Mouse (Mus musculus) liver, embryonic 13.5 days (tissue): ENCODE results near the gene Klf9. TPM values are rescaled to one million over a fixed set of nuclear protein-coding genes. Genes with fewer than 3 reads are reported as not detected.

Experiments
- ATAC-seq: fragments of 200-750 bp; cut with Nextera tagmentation; 2 replicates; pipeline ENCODE4 v1.8.0; 2017; ENCODE audit warnings: low read depth, mild to moderate bottlenecking, moderate number of reproducible peaks, moderate library complexity
- DNase-seq: peaks from one replicate; pipeline ENCODE4 v3.0.0; 2022
- H3K27ac ChIP-seq: fragments of 300-500 bp; sonication (generic); 2 replicates; pipeline ENCODE4 v1.5.1; 2015; ENCODE audit warnings: moderate library complexity, mild to moderate bottlenecking, inconsistent platforms
- H3K27me3 ChIP-seq: fragments of 300-500 bp; sonication (generic); 2 replicates; pipeline ENCODE4 v1.6.1; 2015; ENCODE audit warnings: mild to moderate bottlenecking, inconsistent platforms
- H3K36me3 ChIP-seq: fragments of 300-500 bp; sonication (generic); 2 replicates; pipeline ENCODE4 v1.6.1; 2015; ENCODE audit warnings: mild to moderate bottlenecking, inconsistent platforms
- H3K4me1 ChIP-seq: fragments of 300-500 bp; sonication (generic); replicated peaks from 2 replicates; pipeline ENCODE4 v1.6.1; 2015; ENCODE audit warnings: inconsistent platforms
- H3K4me2 ChIP-seq: fragments of 300-500 bp; sonication (generic); 2 replicates; pipeline ENCODE4 v1.6.1; 2015; ENCODE audit warnings: inconsistent platforms, mild to moderate bottlenecking, moderate library complexity
- H3K4me3 ChIP-seq: fragments of 300-500 bp; sonication (generic); replicated peaks from 2 replicates; pipeline ENCODE4 v1.5.1; 2015; ENCODE audit warnings: mild to moderate bottlenecking, inconsistent platforms
- H3K9ac ChIP-seq: fragments of 300-500 bp; sonication (generic); 2 replicates; pipeline ENCODE4 v1.6.1; 2015; ENCODE audit warnings: mild to moderate bottlenecking, inconsistent platforms
- H3K9me3 ChIP-seq: fragments of 300-500 bp; sonication (generic); replicated peaks from 2 replicates; pipeline ENCODE4 v1.6.1; 2016; ENCODE audit warnings: inconsistent platforms
- WGBS: fragments of 180-500 bp; shearing (Covaris S2); methylation state at CpG from one replicate; pipeline ENCODE4 v1.1.7; 2015; ENCODE audit not compliant: insufficient replicate concordance; 5-methylcytosine and 5-hydroxymethylcytosine counted together
- microRNA counts: library from miRNA; unstranded; fragments of <30 nt; microRNA quantifications from one replicate; lab custom pipeline; 2016
- microRNA-seq: library from miRNA; unstranded; fragments of <30 nt; microRNA quantifications from one replicate; pipeline ENCODE4, GENCODE M21; 2016
- polyA plus RNA-seq: library from polyadenylated mRNA; unstranded; fragments of >200 nt; fragmentation: Nextera tagmentation; extraction: Ambion mirVana; gene quantifications from 2 replicates; pipeline ENCODE4 v1.2.1, GENCODE M21; 2015

Gene Klf9
- polyA plus RNA-seq, 1 experiment from 2014 or later, result 1.6 TPM

GRCm38 (mm10) chr19:23191486-23191885 lies 50.5 kb downstream of the Klf9 start:
- ATAC-seq (no peak), DNase-seq (no peak)
- no peak overlapping the region for H3K4me3 ChIP-seq
- H3K9me3 ChIP-seq, result no peaks in the 10 kb centered on the region
- H3K9ac ChIP-seq, result no peak overlapping the region
- H3K4me2 ChIP-seq, result no peak overlapping the region
- 86% methylated on average over 6 of the region's 6 CpGs for WGBS
- no peaks in the 10 kb centered on the region for H3K27me3 ChIP-seq
- H3K27ac ChIP-seq, result no peak overlapping the region
- H3K36me3 ChIP-seq, result peaks cover 4% of the 10 kb centered on the region; the same call in 1 of the 2 replicates
- no peaks in the 10 kb centered on the region for H3K4me1 ChIP-seq

DNA sequence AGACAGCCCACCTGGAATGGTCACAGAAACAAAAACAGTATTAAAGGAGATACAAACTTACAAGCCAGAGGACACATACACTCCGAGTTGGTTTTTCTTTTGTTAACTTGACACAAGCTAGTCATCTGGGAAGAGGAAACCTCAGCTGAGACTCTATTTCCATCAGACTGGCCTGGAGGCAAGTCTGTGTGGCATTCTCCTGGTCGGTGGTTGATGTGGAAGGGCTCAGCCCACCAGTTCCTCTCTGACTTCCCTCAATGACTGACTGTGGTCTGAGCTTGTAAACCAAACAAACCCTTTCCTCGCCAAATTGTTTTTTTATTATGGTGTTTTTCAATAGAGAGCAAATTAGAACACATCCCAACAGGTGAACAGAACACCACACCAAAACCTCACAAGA lies 52.0 kb downstream of the Klf9 start:
- Histone ChIP-seq H3K27ac (no peak overlapping the region), H3K4me3 (no peak overlapping the region), H3K4me2 (no peak overlapping the region), H3K36me3 (peaks cover 4% of the 10 kb centered on the region; the same call in 1 of the 2 replicates), H3K9me3 (no peaks in the 10 kb centered on the region), H3K9ac (no peak overlapping the region), H3K27me3 (no peaks in the 10 kb centered on the region), H3K4me1 (no peaks in the 10 kb centered on the region)
- no peak for DNase-seq
- no peak for ATAC-seq
- 38% methylated on average over 3 of the region's 3 CpGs for WGBS

DNA sequence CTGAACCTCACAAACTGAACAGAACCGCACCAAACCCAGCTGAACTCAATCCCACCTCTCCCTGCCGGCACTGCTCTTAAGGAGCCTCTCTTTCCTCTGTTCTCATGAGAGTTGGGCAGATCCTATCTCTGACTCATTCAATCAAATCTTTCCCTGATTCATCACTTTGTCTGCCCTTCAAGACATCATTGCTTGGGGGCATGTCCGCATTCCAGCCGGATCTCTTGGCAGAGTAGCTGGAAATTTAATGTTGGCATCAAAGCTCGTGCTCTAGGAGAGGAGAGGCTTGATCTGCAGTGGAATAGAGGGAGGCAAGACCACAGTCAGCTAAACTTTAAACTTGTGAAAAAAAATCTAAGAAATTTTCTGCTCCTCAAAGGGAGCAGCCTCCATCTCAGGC lies 61.1 kb downstream of the Klf9 start:
- no peak overlapping the region for H3K27ac ChIP-seq
- WGBS, result 92% methylated on average over 5 of the region's 5 CpGs
- H3K9me3 ChIP-seq, result no peaks in the 10 kb centered on the region
- H3K36me3 ChIP-seq, result peaks cover 33% of the 10 kb centered on the region
- no peak overlapping the region for H3K9ac ChIP-seq
- DNase-seq, result no peak
- H3K4me2 ChIP-seq, result no peak overlapping the region
- no peaks in the 10 kb centered on the region for H3K27me3 ChIP-seq
- no peak overlapping the region for H3K4me3 ChIP-seq
- ATAC-seq, result no peak
- peaks cover 16% of the 10 kb centered on the region for H3K4me1 ChIP-seq

DNA sequence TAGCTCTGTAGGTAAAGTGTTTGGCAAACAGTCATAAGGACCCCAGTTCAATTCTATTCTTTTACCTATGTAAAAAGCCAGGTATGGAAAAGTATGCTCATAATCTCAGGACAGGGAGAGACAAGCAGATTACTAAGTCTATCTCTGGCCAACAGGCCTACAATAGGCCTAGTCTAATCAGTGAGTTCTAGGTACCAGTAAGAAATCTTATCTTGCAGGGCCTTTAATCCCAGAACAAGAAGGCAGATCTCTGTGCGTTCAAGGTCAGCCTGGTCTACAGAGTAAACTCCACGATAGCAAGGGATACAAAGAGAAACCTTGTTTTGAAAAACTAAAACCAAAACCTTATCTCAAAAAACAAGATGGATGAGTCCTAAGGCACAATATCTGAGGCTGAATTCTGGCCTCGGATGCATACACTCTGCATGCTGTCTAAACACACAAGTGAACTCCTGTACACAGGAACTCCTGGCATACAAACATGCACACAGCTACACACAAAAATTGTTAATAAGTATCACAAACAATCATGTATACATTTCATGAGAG lies 62.6 kb downstream of the Klf9 start:
- Histone ChIP-seq H3K4me2 (no peak overlapping the region), H3K27ac (no peak overlapping the region), H3K27me3 (no peaks in the 10 kb centered on the region), H3K36me3 (peaks cover 38% of the 10 kb centered on the region), H3K4me1 (peaks cover 16% of the 10 kb centered on the region), H3K9me3 (no peaks in the 10 kb centered on the region), H3K4me3 (no peak overlapping the region), H3K9ac (no peak overlapping the region)
- peak; percentile 85 for ATAC-seq
- DNase-seq, result peak; percentile 23
- 25% methylated on average over 3 of the region's 3 CpGs for WGBS

- Histone ChIP-seq H3K4me2 (no peak overlapping the region), H3K36me3 (peaks cover 52% of the 10 kb centered on the region), H3K27ac (no peak overlapping the region), H3K9me3 (no peaks in the 10 kb centered on the region), H3K9ac (no peak overlapping the region), H3K27me3 (no peaks in the 10 kb centered on the region), H3K4me1 (no peaks in the 10 kb centered on the region), H3K4me3 (no peak overlapping the region)
- no peak for ATAC-seq
- no peak for DNase-seq
- 80% methylated on average over 6 of the region's 6 CpGs for WGBS
Observed at GRCm38 (mm10) chr19:23211325-23211724, 70.3 kb downstream of the Klf9 start.

DNA sequence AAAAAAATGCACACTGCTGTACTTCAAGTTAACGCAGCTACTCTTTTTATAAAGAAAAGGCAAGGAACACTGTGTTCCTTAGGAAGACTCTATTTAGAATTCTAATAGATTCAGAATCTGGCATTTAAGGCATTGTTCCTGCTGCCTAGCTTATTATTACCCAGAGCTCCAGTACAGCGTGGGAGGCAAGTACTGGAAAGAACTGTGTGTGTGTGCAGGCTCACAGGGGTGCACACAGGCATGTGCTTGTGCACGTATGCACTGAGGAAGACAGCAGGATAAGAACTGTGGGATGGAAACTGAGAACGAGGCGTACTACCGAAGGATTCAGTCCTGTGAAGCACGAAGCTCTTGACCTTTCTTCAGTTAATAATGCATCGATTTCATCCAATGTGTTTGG lies 73.3 kb downstream of the Klf9 start:
- Histone ChIP-seq H3K4me1 (no peaks in the 10 kb centered on the region), H3K9me3 (no peaks in the 10 kb centered on the region), H3K27me3 (no peaks in the 10 kb centered on the region), H3K4me3 (no peak overlapping the region), H3K27ac (no peak overlapping the region), H3K4me2 (no peak overlapping the region), H3K36me3 (peaks cover 53% of the 10 kb centered on the region), H3K9ac (no peak overlapping the region)
- DNase-seq (no peak), ATAC-seq (no peak)
- WGBS, result 91% methylated on average over 8 of the region's 8 CpGs

MicroRNAs encoded within 50 kb of the gene (microRNA counts, 519-probe panel; counts per million panel counts)
- 114 counts per million for microRNA mmu-miR-1192 (lab: Ali Mortazavi, UCI)

Small RNAs within 50 kb of the gene (microRNA-seq; reads per million reads assigned to microRNA genes)
- gene Mir1192, result not detected

Other genes with a start within 250 kb of the Klf9 start
- gene Smc5, start 132.7 kb downstream of the Klf9 start, polyA plus RNA-seq, result 12.3 and 17.1 TPM in 2 replicates